In genomic region chr5:114708491-114708890, GRCm38 (mm10) we compare ENCODE assay signal across 8 mouse cellular contexts. TPM values are rescaled to one million over a fixed set of nuclear protein-coding genes. Genes with fewer than 3 reads are reported as not detected.
A peak's percentile ranks its signal among the peaks of the same experiment; 100 is the strongest.
DNase-seq lines count a peak whose midpoint lies in the region; ATAC-seq and TF ChIP-seq lines count a peak whose summit lies in the region.

No protein-coding gene starts in this region.

- WGBS in neural tube, embryonic 14.5 days = 48% methylated on average over 15 of the region's 15 CpGs

- no peak for ATAC-seq in neural tube, embryonic 14.5 days (ENCODE audit: low read depth)

- H3K9me3 ChIP-seq in neural tube, embryonic 14.5 days (ENCODE audit: control insufficient read depth, low read length) = no peaks in the 10 kb centered on the region

- H3K4me1 ChIP-seq in neural tube, embryonic 14.5 days (ENCODE audit: control insufficient read depth, insufficient read depth, low read length) = peaks cover 7% of the 10 kb centered on the region

- TF ChIP-seq CTCF in layer of hippocampus, adult 2 months (conservative IDR thresholded peaks at IDR 0.05) = no peak

- peak overlapping the region; percentile 88; the same call in 1 of the 2 replicates for H3K4me3 ChIP-seq in layer of hippocampus, adult 2 months
- H3K4me3 ChIP-seq in neural tube, embryonic 14.5 days (ENCODE audit: low read depth, low read length) = peak overlapping the region; percentile 75

- no peak overlapping the region for H3K27ac ChIP-seq in layer of hippocampus, adult 2 months
- H3K27ac ChIP-seq in neural tube, embryonic 14.5 days (ENCODE audit: low read depth, low read length) = no peak overlapping the region

- peak overlapping the region; percentile 58 for H3K4me2 ChIP-seq in neural tube, embryonic 14.5 days (ENCODE audit: low read depth, low read length)

- peaks cover 17% of the 10 kb centered on the region for H3K36me3 ChIP-seq in neural tube, embryonic 14.5 days (ENCODE audit: control insufficient read depth, insufficient read depth, low read length)

- DNase-seq in layer of hippocampus, adult 2 months (ENCODE audit: low spot score in 2 of 2) = no peak
- no peak for DNase-seq in layer of hippocampus, adult 8-10 months (ENCODE audit: low spot score in 2 of 2)
- DNase-seq in cerebellum, postnatal 25 days = peak; percentile 64 to 75
- peak; percentile 40 for DNase-seq in induced T-regulatory cell, adult 2 months (ENCODE audit: low read depth)
- DNase-seq in layer of hippocampus, postnatal 36 days = no peak
- DNase-seq in embryo, embryonic 10 days (ENCODE audit: low spot score) = no peak
- DNase-seq in left cerebral cortex, adult 8-10 months (ENCODE audit: low spot score in 2 of 2) = no peak

- no peaks in the 10 kb centered on the region for H3K27me3 ChIP-seq in neural tube, embryonic 14.5 days (ENCODE audit: control insufficient read depth, insufficient read depth, low read length)

- H3K9ac ChIP-seq in neural tube, embryonic 14.5 days (replicated peaks; ENCODE audit: low read depth, low read length) = no peak overlapping the region

RNA-seq across cellular contexts. Expression of gene Tchp, which starts 0.9 kb away (rescaled TPM):
- 10 to 100 TPM; 12.7 to 19.3 TPM for total RNA-seq in layer of hippocampus, adult 2 months (2021)
- total RNA-seq in layer of hippocampus, adult 8-10 months (2022) = 10 to 100 TPM; 15.9 to 19.7 (median 17.2) TPM
- polyA plus RNA-seq in neural tube, embryonic 14.5 days (2014; fragmentation: Nextera tagmentation; extraction: Ambion mirVana) = 15.2 and 16.2 TPM in 2 replicates
- total RNA-seq in layer of hippocampus, postnatal 36 days (2021) = 10 to 100 TPM; 12.0 to 13.8 TPM
- total RNA-seq in left cerebral cortex, adult 8-10 months (2022) = 10 to 100 TPM; 10.7 to 18.7 (median 13.2) TPM

RNA-seq across cellular contexts. Expression of gene Gltp, which starts 17.7 kb away (rescaled TPM):
- total RNA-seq in layer of hippocampus, adult 2 months (2021) = 10 to 100 TPM; 23.6 to 27.3 TPM
- total RNA-seq in layer of hippocampus, adult 8-10 months (2022) = 10 to 100 TPM; 26.3 to 46.1 (median 33.8) TPM
- polyA plus RNA-seq in neural tube, embryonic 14.5 days (2014; fragmentation: Nextera tagmentation; extraction: Ambion mirVana) = 26.9 and 30.8 TPM in 2 replicates
- total RNA-seq in layer of hippocampus, postnatal 36 days (2021) = 10 to 100 TPM; 27.9 to 33.4 TPM
- total RNA-seq in left cerebral cortex, adult 8-10 months (2022) = 10 to 100 TPM; 33.0 to 39.0 (median 35.4) TPM

RNA-seq across cellular contexts. Expression of gene Trpv4, which starts 50.3 kb away (rescaled TPM):
- 1 to 10 TPM; 2.0 to 2.3 TPM for total RNA-seq in layer of hippocampus, adult 2 months (2021)
- 1 to 10 TPM; 1.6 to 2.5 (median 1.9) TPM for total RNA-seq in layer of hippocampus, adult 8-10 months (2022)
- 0.39 and 0.59 TPM in 2 replicates for polyA plus RNA-seq in neural tube, embryonic 14.5 days (2014; fragmentation: Nextera tagmentation; extraction: Ambion mirVana)
- total RNA-seq in layer of hippocampus, postnatal 36 days (2021) = 1 to 10 TPM; 1.2 to 2.0 TPM
- total RNA-seq in left cerebral cortex, adult 8-10 months (2022) = 1 to 10 TPM; 1.1 to 2.4 (median 1.5) TPM

Comparison
In these comparisons a context has a peak if more than half of its experiments do, and no peak if none do; other contexts are left out.
1. DNase-seq: peak in cerebellum, postnatal 25 days (2 of 2) and induced T-regulatory cell, adult 2 months (single experiment); none in layer of hippocampus, adult 2 months (0 of 2), layer of hippocampus, adult 8-10 months (0 of 2), layer of hippocampus, postnatal 36 days (0 of 2), embryo, embryonic 10 days (single experiment) and left cerebral cortex, adult 8-10 months (0 of 2).